Mouse (Mus musculus) CH12.LX (cell line): ENCODE measurements at regions not wholly inside any gene's neighbourhood (a gene's known extent, or its start where the extent isn't known, plus 50 kb on each side); places are given as distances from the start of the nearest gene placed in this dataset.

Experiments
- DNase-seq: peaks from one replicate; pipeline ENCODE4 v3.0.0-alpha.2; 2013; ENCODE audit errors: extremely low read depth
- H3K27ac ChIP-seq: 2 replicates; pipeline ENCODE4 v1.5.1; 2012; ENCODE audit warnings: low read depth, mild to moderate bottlenecking, control low read depth, moderate library complexity; ENCODE audit not compliant: insufficient read depth
- H3K27me3 ChIP-seq: replicated peaks from 2 replicates; pipeline ENCODE3; 2012; ENCODE audit warnings: inconsistent platforms
- H3K36me3 ChIP-seq, 2 experiments: replicated peaks in 1 of 2; 2 replicates each; pipeline versions ENCODE3 to v1.6.1; 2012; ENCODE audit warnings: inconsistent platforms in 1 of 2, low read length in 1 of 2, mild to moderate bottlenecking in 1 of 2, mixed read lengths in 1 of 2, moderate library complexity in 1 of 2; ENCODE audit not compliant: control insufficient read depth in 1 of 2, insufficient read depth in 1 of 2
- H3K4me1 ChIP-seq, 2 experiments: 2 replicates each; pipeline ENCODE4 v1.6.1; 2012; ENCODE audit warnings: inconsistent platforms in 1 of 2, moderate library complexity in 1 of 2; ENCODE audit not compliant: insufficient read depth in 2 of 2, control insufficient read depth in 1 of 2
- H3K4me2 ChIP-seq: 2 replicates; pipeline ENCODE4 v1.6.1; 2012; ENCODE audit warnings: low read depth, mild to moderate bottlenecking, control low read depth; ENCODE audit not compliant: poor library complexity, insufficient read depth, severe bottlenecking
- H3K4me3 ChIP-seq, 3 experiments: fragments of 150-350 bp in 1 of 3; sonication (generic) in 1 of 3; replicated peaks in 1 of 3; 2 replicates each; pipeline versions ENCODE3 to v1.5.1; 2011 to 2012; ENCODE audit warnings: low read depth in 2 of 3, low read length in 2 of 3, mild to moderate bottlenecking in 2 of 3, moderate library complexity in 2 of 3, control low read depth in 1 of 3, improper control_type of control experiment in 1 of 3, inconsistent platforms in 1 of 3, mixed read lengths in 1 of 3; ENCODE audit not compliant: poor library complexity in 1 of 3
- H3K79me2 ChIP-seq: replicated peaks from 2 replicates; pipeline ENCODE4 v1.6.1; 2012; ENCODE audit warnings: mild to moderate bottlenecking, moderate library complexity; ENCODE audit not compliant: control insufficient read depth, poor library complexity, insufficient read depth, severe bottlenecking; ENCODE audit errors: extremely low read depth
- H3K9ac ChIP-seq: 2 replicates; pipeline ENCODE4 v1.6.1; 2012; ENCODE audit warnings: low read depth, mild to moderate bottlenecking, control low read depth, moderate library complexity; ENCODE audit not compliant: insufficient read depth
- H3K9me3 ChIP-seq: replicated peaks from 2 replicates; pipeline ENCODE3; 2012; ENCODE audit warnings: low read length, inconsistent platforms, mixed read lengths
- BHLHE40 ChIP-seq: IDR thresholded peaks from 2 replicates; pipeline ENCODE4 v1.6.1; 2011; ENCODE audit warnings: mild to moderate bottlenecking, low read depth, low read length, improper control_type of control experiment
- CHD1 ChIP-seq: IDR thresholded peaks from 2 replicates; pipeline ENCODE4 v1.6.1; 2012; ENCODE audit warnings: low read depth, low read length, improper control_type of control experiment, inconsistent platforms
- E2F4 ChIP-seq: IDR thresholded peaks from 2 replicates; pipeline ENCODE4 v1.6.1; 2011; ENCODE audit warnings: low read depth, low read length, improper control_type of control experiment; ENCODE audit not compliant: insufficient replicate concordance
- EP300 ChIP-seq: IDR thresholded peaks from 2 replicates; pipeline ENCODE4 v1.6.1; 2011; ENCODE audit warnings: low read length, improper control_type of control experiment
- ETS1 ChIP-seq: conservative IDR thresholded peaks from 2 replicates; pipeline ENCODE4 v1.6.1; 2012; ENCODE audit warnings: low read depth, mild to moderate bottlenecking, inconsistent platforms, low read length, improper control_type of control experiment, moderate library complexity
- GABPA ChIP-seq: IDR thresholded peaks from 2 replicates; pipeline ENCODE4 v1.6.1; 2012; ENCODE audit warnings: low read depth, low read length, improper control_type of control experiment, inconsistent platforms; ENCODE audit not compliant: insufficient replicate concordance
- HCFC1 ChIP-seq: IDR thresholded peaks from 2 replicates; pipeline ENCODE4 v1.6.1; 2012; ENCODE audit warnings: low read depth, mild to moderate bottlenecking, inconsistent platforms, low read length, improper control_type of control experiment
- IRF4 ChIP-seq: IDR thresholded peaks from 2 replicates; pipeline ENCODE4 v1.6.1; 2014; ENCODE audit warnings: low read depth, mild to moderate bottlenecking, inconsistent platforms, low read length, improper control_type of control experiment
- MAFK ChIP-seq: IDR thresholded peaks from 2 replicates; pipeline ENCODE4 v1.6.1; 2011; ENCODE audit warnings: low read length, improper control_type of control experiment; ENCODE audit not compliant: insufficient replicate concordance
- MAX ChIP-seq: IDR thresholded peaks from 2 replicates; pipeline ENCODE4 v1.6.1; 2011; ENCODE audit warnings: low read length, improper control_type of control experiment
- MEF2A ChIP-seq: IDR thresholded peaks from 2 replicates; pipeline ENCODE4 v1.6.1; 2014; ENCODE audit warnings: low read depth, mild to moderate bottlenecking, inconsistent platforms, low read length, improper control_type of control experiment, borderline replicate concordance
- MXI1 ChIP-seq: IDR thresholded peaks from 2 replicates; pipeline ENCODE4 v1.6.1; 2011; ENCODE audit warnings: mild to moderate bottlenecking, low read depth, low read length, improper control_type of control experiment
- MYC ChIP-seq: IDR thresholded peaks from 2 replicates; pipeline ENCODE4 v1.6.1; 2011; ENCODE audit warnings: low read depth, mild to moderate bottlenecking, improper control_type of control experiment, low read length
- PAX5 ChIP-seq: IDR thresholded peaks from 2 replicates; pipeline ENCODE4 v1.6.1; 2012; ENCODE audit warnings: low read length, inconsistent platforms, mixed read lengths
- POLR2A ChIP-seq: IDR thresholded peaks from 2 replicates; pipeline ENCODE4 v1.6.1; 2011; ENCODE audit warnings: low read depth, mild to moderate bottlenecking, improper control_type of control experiment, low read length
- RAD21 ChIP-seq: IDR thresholded peaks from 2 replicates; pipeline ENCODE4 v1.6.1; 2011; ENCODE audit warnings: low read depth, mild to moderate bottlenecking, low read length, improper control_type of control experiment, moderate library complexity
- RCOR1 ChIP-seq: conservative IDR thresholded peaks from 2 replicates; pipeline ENCODE4 v1.6.1; 2012; ENCODE audit warnings: low read depth, mild to moderate bottlenecking, inconsistent platforms, low read length, improper control_type of control experiment
- SIN3A ChIP-seq: IDR thresholded peaks from 2 replicates; pipeline ENCODE4 v1.6.1; 2012; ENCODE audit warnings: low read length, improper control_type of control experiment, inconsistent platforms
- UBTF ChIP-seq: IDR thresholded peaks from 2 replicates; pipeline ENCODE4 v1.6.1; 2012; ENCODE audit warnings: low read depth, mild to moderate bottlenecking, inconsistent platforms, low read length, improper control_type of control experiment, moderate library complexity
- USF2 ChIP-seq: conservative IDR thresholded peaks from 2 replicates; pipeline ENCODE4 v1.6.1; 2011; ENCODE audit warnings: low read depth, low read length, improper control_type of control experiment
- ZC3H11A ChIP-seq: IDR thresholded peaks from 2 replicates; pipeline ENCODE4 v1.6.1; 2012; ENCODE audit warnings: low read depth, mild to moderate bottlenecking, inconsistent platforms, low read length, improper control_type of control experiment
- dilution Hi-C: fragments of 300-500 bp; cut with MboI; formaldehyde crosslinking; loops from 2 replicates; pipeline ENCODE4 v1.14.3; 2020; ENCODE audit warnings: low sequenced_read_pairs; ENCODE audit not compliant: extremely low pct_unique_long_range_greater_than_20kb, extremely low pct_ligation_motif_present
- in situ Hi-C: fragments of 300-500 bp; cut with MboI; formaldehyde crosslinking; loops from 3 replicates; pipeline ENCODE4 v1.14.3; 2019; ENCODE audit warnings: low sequenced_read_pairs, low pct_ligation_motif_present, low pct_unique_long_range_greater_than_20kb, mixed read lengths

DNA sequence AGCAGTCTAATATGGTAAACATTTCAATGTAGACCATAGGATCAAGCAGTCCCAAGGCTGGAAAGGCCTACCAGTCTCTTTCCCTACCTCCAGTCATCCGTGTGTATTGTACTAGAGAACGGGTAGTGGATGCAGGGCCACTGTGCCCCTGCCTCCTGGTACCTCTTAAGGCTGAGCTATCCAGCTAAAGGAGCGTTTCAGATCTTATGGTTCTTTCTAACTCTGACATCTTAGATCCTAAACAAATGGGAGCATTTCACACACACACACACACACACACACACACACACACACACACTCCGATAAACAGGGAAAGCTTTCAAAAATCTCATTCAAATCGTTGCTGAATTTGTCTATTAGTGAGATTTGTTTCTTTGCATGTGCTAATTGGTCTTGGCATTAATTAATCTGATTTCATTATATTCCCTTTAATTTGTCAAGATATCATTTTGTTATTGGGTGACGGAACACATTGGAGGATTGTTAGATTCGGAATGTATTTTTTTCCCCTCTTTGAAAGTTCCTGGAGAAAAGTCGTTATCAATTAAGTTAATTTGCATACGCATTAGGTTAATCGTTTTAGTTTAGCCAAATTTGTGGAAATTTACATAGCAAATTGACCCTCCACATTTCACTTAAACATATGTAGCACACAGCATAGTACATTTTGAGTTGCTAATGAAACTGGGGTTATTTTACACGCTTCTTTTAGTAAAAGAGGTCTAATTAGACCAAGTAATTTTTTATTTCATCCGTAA, 214.8 kb upstream of the Gm4791 start:
- no peak for DNase-seq
- TF ChIP-seq MEF2A = no peak
- H3K4me2 ChIP-seq = no peak overlapping the region
- H3K4me1 ChIP-seq = no peaks in the 10 kb centered on the region
- H3K27ac ChIP-seq = no peak overlapping the region
- H3K79me2 ChIP-seq = no peaks in the 10 kb centered on the region
- in situ Hi-C loops (no loop called here), dilution Hi-C loops (no loop called here)
- no peak overlapping the region for H3K4me3 ChIP-seq
- no peaks in the 10 kb centered on the region for H3K36me3 ChIP-seq
- peaks cover 84% of the 10 kb centered on the region for H3K9me3 ChIP-seq
- H3K27me3 ChIP-seq = no peaks in the 10 kb centered on the region
- H3K9ac ChIP-seq = no peak overlapping the region

DNA sequence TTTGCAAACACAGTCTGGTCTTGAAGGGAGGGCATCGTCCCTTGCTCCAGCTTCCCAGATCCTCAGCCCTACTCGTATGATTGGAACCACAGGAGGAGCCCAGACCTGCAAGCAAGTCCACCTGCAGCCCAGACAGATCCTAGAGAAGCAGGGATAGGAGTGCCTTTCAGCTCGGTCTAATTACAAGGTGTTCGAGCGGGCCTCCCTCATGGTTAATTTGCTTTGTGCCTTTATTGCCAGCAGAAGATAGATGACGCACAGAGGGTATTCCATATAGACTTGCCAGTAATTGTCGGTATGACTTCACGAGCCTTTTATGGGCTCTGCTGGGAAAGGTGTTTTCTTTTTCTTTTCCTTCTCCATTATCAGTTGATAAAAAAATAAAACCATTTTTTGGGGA, 216.9 kb upstream of the Gm4791 start:
- no peak overlapping the region for H3K4me3 ChIP-seq
- no peaks in the 10 kb centered on the region for H3K4me1 ChIP-seq
- dilution Hi-C loops (no loop called here), in situ Hi-C loops (no loop called here)
- H3K27me3 ChIP-seq = no peaks in the 10 kb centered on the region
- no peak for DNase-seq
- H3K4me2 ChIP-seq = no peak overlapping the region
- H3K79me2 ChIP-seq = no peaks in the 10 kb centered on the region
- TF ChIP-seq MXI1 (no peak), ETS1 (no peak), HCFC1 (no peak), SIN3A (no peak), CHD1 (no peak), RCOR1 (no peak), MAX (no peak), UBTF (no peak), USF2 (no peak), IRF4 (no peak), MYC (no peak), ZC3H11A (no peak), POLR2A (no peak), MAFK (no peak), GABPA (no peak), E2F4 (no peak), EP300 (no peak), PAX5 (no peak), RAD21 (no peak), BHLHE40 (no peak)
- peaks cover 82% of the 10 kb centered on the region for H3K9me3 ChIP-seq
- no peaks in the 10 kb centered on the region for H3K36me3 ChIP-seq
- H3K9ac ChIP-seq = no peak overlapping the region
- H3K27ac ChIP-seq = no peak overlapping the region
